Mouse (Mus musculus): ENCODE data around the gene S1pr4. TPM values are rescaled to one million over a fixed set of nuclear protein-coding genes. Genes with fewer than 3 reads are reported as not detected.

Gene S1pr4
- total RNA-seq, 2 experiments from 2014 or later = 0.40 to 0.65 TPM

Small RNAs within 50 kb of the gene (microRNA-seq; reads per million reads assigned to microRNA genes)
- gene Gm25595 = 0 reads per million in 2 experiments

Other genes with a start within 250 kb of the S1pr4 start
- 100 to 1,000 TPM; 227 to 236 TPM for gene Matk, start 247.2 kb downstream of the S1pr4 start, total RNA-seq (2021)
- gene Mrpl54, start 233.2 kb downstream of the S1pr4 start, total RNA-seq (2021) = 10 to 100 TPM; 32.3 to 36.0 TPM
- 10 to 100 TPM; 39.3 to 56.0 TPM for gene Apba3, start 233.2 kb downstream of the S1pr4 start, total RNA-seq (2021)
- gene Tjp3, start 208.6 kb downstream of the S1pr4 start, total RNA-seq (2021) = 1 to 10 TPM in 1 of 2 experiments, under 1 TPM in 1; 0.65 to 1.7 TPM
- gene Pip5k1c, start 207.2 kb downstream of the S1pr4 start, total RNA-seq (2021) = 100 to 1,000 TPM; 301 to 304 TPM
- gene Cactin, start 179.0 kb downstream of the S1pr4 start, total RNA-seq (2021) = 10 to 100 TPM; 28.9 to 30.1 TPM
- gene Tbxa2r, start 171.4 kb downstream of the S1pr4 start, total RNA-seq (2021) = 1 to 10 TPM in 1 of 2 experiments, under 1 TPM in 1; 0.91 to 1.1 TPM
- gene Gipc3, start 156.9 kb downstream of the S1pr4 start, total RNA-seq (2021) = 1 to 10 TPM; 1.7 to 1.9 TPM
- 10 to 100 TPM; 27.6 to 35.0 TPM for gene Hmg20b, start 149.7 kb downstream of the S1pr4 start, total RNA-seq (2021)
- gene Mfsd12, start 142.6 kb downstream of the S1pr4 start, total RNA-seq (2021) = 10 to 100 TPM; 43.5 to 48.4 TPM
- 1 to 10 TPM; 1.6 to 1.9 TPM for gene 4930404N11Rik, start 134.3 kb downstream of the S1pr4 start, total RNA-seq (2021)
- gene Fzr1, start 121.6 kb downstream of the S1pr4 start, total RNA-seq (2021) = 10 to 100 TPM; 61.5 to 68.9 TPM
- gene Dohh, start 115.7 kb downstream of the S1pr4 start, total RNA-seq (2021) = 10 to 100 TPM; 72.5 to 76.9 TPM
- 1 to 10 TPM; 4.0 to 6.6 TPM for gene Gm48551, start 115.7 kb downstream of the S1pr4 start, total RNA-seq (2021)
- 1 to 10 TPM; 4.5 to 7.1 TPM for gene Gm48552, start 111.1 kb downstream of the S1pr4 start, total RNA-seq (2021)
- gene Smim24, start 107.1 kb downstream of the S1pr4 start, total RNA-seq (2021) = 1 to 10 TPM; 1.6 to 1.7 TPM
- gene Nfic, start 44.5 kb downstream of the S1pr4 start, total RNA-seq (2021) = 10 to 100 TPM; 55.3 to 55.8 TPM
- gene Celf5, start 17.4 kb downstream of the S1pr4 start, total RNA-seq (2021) = 100 to 1,000 TPM; 273 to 281 TPM
- 10 to 100 TPM; 77.1 to 90.0 TPM for gene Ncln, start 3.7 kb downstream of the S1pr4 start, total RNA-seq (2021)
- 1 to 10 TPM; 3.0 to 3.4 TPM for gene Gna15, start 24.1 kb upstream of the S1pr4 start, total RNA-seq (2021)
- gene Gna11, start 45.1 kb upstream of the S1pr4 start, total RNA-seq (2021) = 100 to 1,000 TPM; 113 to 117 TPM
- 100 to 1,000 TPM; 667 to 720 TPM for gene Aes, start 59.4 kb upstream of the S1pr4 start, total RNA-seq (2021)
- 10 to 100 TPM; 33.2 to 33.9 TPM for gene Tle2, start 74.4 kb upstream of the S1pr4 start, total RNA-seq (2021)
- 1 to 10 TPM; 1.3 to 3.0 TPM for gene Tle6, start 100.9 kb upstream of the S1pr4 start, total RNA-seq (2021)
- 1 to 10 TPM; 3.6 to 3.9 TPM for gene BC025920, start 106.1 kb upstream of the S1pr4 start, total RNA-seq (2021)
- 10 to 100 TPM; 26.2 to 27.9 TPM for gene Sirt6, start 127.7 kb upstream of the S1pr4 start, total RNA-seq (2021)
- 10 to 100 TPM; 31.6 to 41.0 TPM for gene Ankrd24, start 128.4 kb upstream of the S1pr4 start, total RNA-seq (2021)
- gene Gm10778, start 148.9 kb upstream of the S1pr4 start, total RNA-seq (2021) = 1 to 10 TPM; 3.8 to 4.9 TPM
- gene Zfp433, start 204.7 kb upstream of the S1pr4 start, total RNA-seq (2021) = 1 to 10 TPM; 7.8 to 9.1 TPM

All from layer of hippocampus, postnatal 36 days (tissue).